Comparison of ENCODE assay signal across 7 mouse cellular contexts in genomic region chr6:145340657-145341146, GRCm38 (mm10).
A peak's percentile ranks its signal among the peaks of the same experiment; 100 is the strongest.
DNase-seq lines count a peak whose midpoint lies in the region; ATAC-seq and TF ChIP-seq lines count a peak whose summit lies in the region.

No protein-coding gene starts in this region.

- H3K4me2 ChIP-seq in intestine, postnatal 0 days (replicated peaks; ENCODE audit: low read depth): peak overlapping the region; percentile 74
- peak overlapping the region; percentile 68 for H3K4me2 ChIP-seq in midbrain, embryonic 13.5 days (replicated peaks)

- H3K36me3 ChIP-seq in intestine, postnatal 0 days (ENCODE audit: control insufficient read depth, insufficient read depth): no peaks in the 10 kb centered on the region
- no peaks in the 10 kb centered on the region for H3K36me3 ChIP-seq in limb, embryonic 10.5 days
- no peaks in the 10 kb centered on the region for H3K36me3 ChIP-seq in midbrain, embryonic 13.5 days

- H3K4me1 ChIP-seq in intestine, postnatal 0 days (replicated peaks; ENCODE audit: control insufficient read depth, insufficient read depth, low read length): peaks cover 11% of the 10 kb centered on the region; the same call in 1 of the 2 replicates
- H3K4me1 ChIP-seq in limb, embryonic 10.5 days: peaks cover 13% of the 10 kb centered on the region
- peaks cover 15% of the 10 kb centered on the region; the same call in 1 of the 2 replicates for H3K4me1 ChIP-seq in midbrain, embryonic 13.5 days (replicated peaks)

- WGBS in intestine, postnatal 0 days: under 1% methylated on average over 31 of the region's 37 CpGs
- 0% methylated on average over 37 of the region's 37 CpGs for WGBS in limb, embryonic 10.5 days
- WGBS in midbrain, embryonic 13.5 days: 1% methylated on average over 37 of the region's 37 CpGs

- DNase-seq in adrenal gland, adult 8-10 months: peak; percentile 96
- DNase-seq in embryo, embryonic 9.5 days (ENCODE audit: extremely low spot score): peak; percentile 95
- DNase-seq in gonadal fat pad, adult 2 months (ENCODE audit: low read depth): peak; percentile 62
- peak; percentile 95 for DNase-seq in limb, embryonic 10.5 days (ENCODE audit: low spot score)
- DNase-seq in spleen, adult 12 weeks (ENCODE audit: low spot score): peak; percentile 86

- H3K27me3 ChIP-seq in intestine, postnatal 0 days (replicated peaks; ENCODE audit: control insufficient read depth, insufficient read depth, low read length): no peaks in the 10 kb centered on the region
- peaks cover 26% of the 10 kb centered on the region for H3K27me3 ChIP-seq in limb, embryonic 10.5 days (ENCODE audit: low read depth, poor library complexity, severe bottlenecking)
- peaks cover 22% of the 10 kb centered on the region for H3K27me3 ChIP-seq in midbrain, embryonic 13.5 days

- ATAC-seq in intestine, postnatal 0 days: peak; percentile 96
- peak; percentile 90 for ATAC-seq in midbrain, embryonic 13.5 days

- H3K9me3 ChIP-seq in intestine, postnatal 0 days (ENCODE audit: control insufficient read depth): no peaks in the 10 kb centered on the region
- H3K9me3 ChIP-seq in limb, embryonic 10.5 days (replicated peaks): no peaks in the 10 kb centered on the region
- no peaks in the 10 kb centered on the region for H3K9me3 ChIP-seq in midbrain, embryonic 13.5 days

- H3K9ac ChIP-seq in intestine, postnatal 0 days (ENCODE audit: low read depth, low read length): peak overlapping the region; percentile 58; the same call in 1 of the 2 replicates
- peak overlapping the region; percentile 55 for H3K9ac ChIP-seq in midbrain, embryonic 13.5 days (replicated peaks)

- TF ChIP-seq CTCF in intestine, postnatal 0 days (IDR thresholded peaks at IDR 0.05; ENCODE audit: low read depth): peak; percentile 18; the same call in 1 of the 2 replicates

- peak overlapping the region; percentile 92 for H3K27ac ChIP-seq in intestine, postnatal 0 days (ENCODE audit: low read depth, low read length)
- peak overlapping the region; percentile 76 for H3K27ac ChIP-seq in limb, embryonic 10.5 days
- peak overlapping the region; percentile 83 for H3K27ac ChIP-seq in midbrain, embryonic 13.5 days

- peak overlapping the region; percentile 37 for H3K4me3 ChIP-seq in intestine, postnatal 0 days (ENCODE audit: low read depth, low read length)
- peak overlapping the region; percentile 57 for H3K4me3 ChIP-seq in limb, embryonic 10.5 days
- H3K4me3 ChIP-seq in midbrain, embryonic 13.5 days (replicated peaks): peak overlapping the region; percentile 47

Comparison
In these comparisons a context has a peak if more than half of its experiments do, and no peak if none do; other contexts are left out.
1. Peak in every context shown above with its lines: DNase-seq, ATAC-seq, H3K4me3 ChIP-seq and H3K27ac ChIP-seq.